Comparison of ENCODE assay signal across 30 mouse cellular contexts in the genomic region with DNA sequence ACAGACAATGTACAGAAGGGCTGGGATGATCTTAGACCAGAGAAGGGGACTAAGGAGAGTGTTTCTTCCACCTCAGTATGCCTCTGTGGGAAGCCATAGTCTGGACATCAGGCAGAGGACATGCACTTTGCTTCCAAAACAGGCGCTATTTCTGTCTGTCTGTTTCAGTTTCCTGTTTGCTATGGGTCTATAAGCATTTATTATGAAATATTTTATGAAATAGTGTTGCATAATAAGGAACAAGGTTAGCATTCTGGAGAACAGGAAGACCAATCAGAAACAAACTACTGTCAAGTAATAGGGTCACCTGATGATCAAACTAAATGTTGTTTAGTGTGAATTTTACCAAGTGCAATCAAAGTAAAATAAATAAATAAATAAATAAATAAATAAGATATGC.
"Had no signal": no experiment of that assay in that cellular context is flagged by ENCODE, and none has a peak within 500 bp of the region (broad histone marks: within the 10 kb centered on the region; RNA-seq: fewer than 3 reads in every experiment).

No protein-coding gene starts in this region.

- H3K27me3 ChIP-seq: limb, embryonic 12.5 days; limb, embryonic 13.5 days; limb, embryonic 15.5 days; liver, embryonic 12.5 days; liver, embryonic 13.5 days; liver, embryonic 15.5 days; lung, embryonic 15.5 days; megakaryocyte, embryonic 14.5 days; midbrain, embryonic 12.5 days; midbrain, embryonic 13.5 days; midbrain, embryonic 15.5 days had no signal

- H3K4me1 ChIP-seq: limb, embryonic 15.5 days; liver, embryonic 12.5 days; liver, embryonic 13.5 days; liver, embryonic 15.5 days; lung, embryonic 15.5 days; megakaryocyte, embryonic 14.5 days; midbrain, embryonic 10.5 days; midbrain, embryonic 12.5 days; midbrain, embryonic 13.5 days; midbrain, embryonic 15.5 days had no signal

- H3K36me3 ChIP-seq: limb, embryonic 10.5 days; limb, embryonic 12.5 days; limb, embryonic 13.5 days; limb, embryonic 15.5 days; liver, embryonic 12.5 days; liver, embryonic 13.5 days; liver, embryonic 15.5 days; lung, embryonic 15.5 days; midbrain, embryonic 10.5 days; midbrain, embryonic 12.5 days; midbrain, embryonic 13.5 days; midbrain, embryonic 15.5 days had no signal

- H3K4me3 ChIP-seq: left cerebral cortex, adult 2 months; limb, embryonic 10.5 days; limb, embryonic 12.5 days; limb, embryonic 13.5 days; limb, embryonic 15.5 days; liver, embryonic 12.5 days; liver, embryonic 13.5 days; liver, embryonic 15.5 days; lung, embryonic 15.5 days; megakaryocyte, embryonic 14.5 days; midbrain, embryonic 10.5 days; midbrain, embryonic 12.5 days; midbrain, embryonic 13.5 days; midbrain, embryonic 15.5 days; myocyte had no signal

- ATAC-seq: liver, embryonic 12.5 days; liver, postnatal 0 days; lung, postnatal 0 days; midbrain, embryonic 13.5 days; midbrain, embryonic 15.5 days; midbrain, embryonic 16.5 days had no signal

- H3K27ac ChIP-seq: left cerebral cortex, adult 2 months; limb, embryonic 10.5 days; limb, embryonic 12.5 days; limb, embryonic 13.5 days; limb, embryonic 15.5 days; liver, embryonic 12.5 days; liver, embryonic 13.5 days; liver, embryonic 14.5 days; liver, embryonic 15.5 days; lung, embryonic 15.5 days; macrophage; midbrain, embryonic 10.5 days; midbrain, embryonic 12.5 days; midbrain, embryonic 13.5 days; midbrain, embryonic 15.5 days had no signal

- DNase-seq: left cerebral cortex, postnatal 4 days; liver; liver, embryonic 13.5 days; liver, postnatal 0 days; lung, adult 18-20 months; lung, adult 2 months; lung, embryonic 14.5 days; lung, postnatal 10 days; lung, postnatal 14 days; lung, postnatal 36 days; lung, postnatal 4 days; midbrain, embryonic 14.5 days had no signal
